Mouse (Mus musculus) cerebellum, adult 18-20 months (tissue): Measurements from ENCODE around the gene Bad.
A peak's percentile ranks its signal among the peaks of the same experiment; 100 is the strongest.

ENCODE experiments used
- DNase-seq, 2 experiments: peaks; one replicate each; pipeline ENCODE4 v3.0.0; 2021

Bad gene

DNA sequence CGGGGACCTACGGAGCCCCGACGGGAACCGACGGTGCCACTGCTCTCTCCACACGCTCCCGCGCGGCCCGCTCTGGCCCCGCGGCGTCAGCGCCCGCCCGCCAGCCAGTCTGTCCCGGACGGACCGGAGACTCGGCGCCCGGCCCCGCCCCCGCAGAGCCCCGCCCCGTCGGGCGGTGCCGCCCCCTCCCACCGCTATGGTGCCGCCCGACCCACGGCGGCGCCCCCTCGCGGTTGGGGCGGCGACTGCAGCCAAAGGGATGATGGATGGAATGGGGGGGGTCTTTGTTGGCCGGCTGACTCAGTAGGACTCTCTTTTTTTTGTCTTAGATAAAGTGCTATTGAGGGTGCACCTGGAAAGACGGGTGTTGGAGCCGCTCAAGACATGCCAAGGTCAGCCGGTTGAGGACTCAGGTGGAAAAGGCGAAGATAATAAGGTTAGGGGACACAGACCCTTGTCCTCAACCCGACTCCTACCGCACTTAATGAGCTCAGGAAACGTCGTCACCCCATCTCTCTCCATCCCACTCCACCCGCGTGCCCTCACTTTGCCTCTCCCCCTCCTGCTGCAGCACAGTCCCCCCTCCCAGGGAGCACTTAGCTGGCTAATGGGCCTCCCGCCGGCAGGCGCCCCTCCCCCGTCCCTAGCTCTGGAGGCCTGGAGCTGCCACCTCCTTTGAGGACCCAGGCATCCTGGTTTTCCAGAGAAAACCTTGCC lies 28.2 kb downstream of the Bad start:
- DNase-seq: peak in 1 of 2 experiments; percentile 47

DNA sequence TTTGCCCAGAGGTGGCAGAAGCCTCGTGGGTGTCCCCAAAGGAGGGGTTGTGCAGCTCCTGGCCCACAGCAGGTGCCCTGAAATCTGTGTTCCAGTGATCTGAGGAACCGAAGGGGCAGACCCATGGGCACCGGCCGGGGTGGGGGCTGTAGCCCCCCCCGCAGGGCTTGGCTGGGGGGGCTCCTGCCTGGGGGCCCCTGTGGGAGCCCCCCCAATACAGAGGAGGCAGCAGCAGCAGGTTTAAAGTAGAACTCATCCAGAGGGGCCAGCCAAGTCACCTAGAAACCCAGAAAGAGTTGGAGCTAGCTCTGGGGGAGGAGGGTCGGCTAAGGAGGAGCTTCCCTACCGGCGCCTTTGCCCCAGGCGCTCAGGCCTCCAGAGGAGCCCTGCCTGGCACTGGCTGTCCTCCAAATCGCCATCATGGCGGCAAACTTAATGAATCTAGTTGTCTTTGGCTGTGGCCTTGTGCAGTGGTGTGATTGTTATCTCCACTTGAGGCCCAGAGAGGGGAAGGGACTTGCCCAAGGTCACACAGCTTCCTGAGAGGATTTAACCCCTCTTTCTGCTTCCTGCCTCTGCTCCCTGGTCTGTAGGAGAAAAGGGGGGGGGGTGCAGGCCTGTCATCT lies 28.9 kb downstream of the Bad start:
- no peak for DNase-seq

DNA sequence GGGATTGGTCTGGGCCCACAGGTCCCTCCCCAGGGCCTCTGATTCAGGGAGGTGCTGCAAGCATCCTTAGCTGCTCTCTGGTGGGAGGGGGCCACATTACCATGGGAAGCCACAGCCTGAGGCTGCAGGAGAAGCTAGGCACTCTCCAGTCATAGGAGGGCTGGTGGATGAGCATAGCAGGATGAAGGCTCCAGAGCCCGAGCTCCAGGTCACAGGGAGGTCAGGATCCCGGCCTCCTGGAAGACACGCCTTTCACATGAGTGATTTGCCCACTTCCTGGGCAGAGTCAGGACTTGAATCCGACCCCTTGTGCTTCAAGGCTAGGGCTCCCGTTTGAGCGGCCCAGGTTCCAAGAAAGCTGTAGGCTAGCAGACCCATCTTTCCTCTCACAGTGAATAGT lies 30.0 kb downstream of the Bad start:
- no peak for DNase-seq

DNA sequence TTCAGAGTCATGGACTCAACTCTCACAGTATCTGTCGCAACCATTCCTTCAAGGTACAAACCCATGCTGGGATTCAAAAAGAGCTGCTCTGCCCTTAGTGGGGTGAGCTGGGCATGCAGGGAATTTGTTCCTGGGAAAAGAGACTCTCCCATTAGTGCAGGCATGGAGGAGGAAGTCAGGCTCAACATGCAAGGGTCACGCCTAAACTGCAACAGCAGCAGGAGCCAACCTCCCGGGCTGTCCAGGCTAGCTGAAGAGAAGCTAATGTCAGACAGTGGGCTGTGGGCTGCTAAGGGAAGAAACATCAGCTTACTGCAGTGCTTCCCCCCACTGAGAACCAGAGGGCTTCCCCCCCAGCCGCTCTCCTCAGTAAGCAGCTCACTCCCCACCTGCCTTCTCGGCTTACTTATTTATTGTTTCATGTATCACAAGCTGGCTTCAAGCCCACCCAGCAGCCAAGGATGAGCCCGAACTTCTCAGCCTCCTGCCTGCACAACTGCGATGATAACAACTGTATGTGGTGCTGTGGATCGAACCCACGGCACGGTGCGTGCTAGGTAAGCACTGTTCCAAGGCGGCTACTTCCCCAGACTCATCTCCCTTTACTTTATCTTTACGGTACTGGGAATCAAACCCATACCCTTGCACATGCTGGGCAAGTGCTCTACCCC lies 30.7 kb downstream of the Bad start:
- DNase-seq: no peak

DNA sequence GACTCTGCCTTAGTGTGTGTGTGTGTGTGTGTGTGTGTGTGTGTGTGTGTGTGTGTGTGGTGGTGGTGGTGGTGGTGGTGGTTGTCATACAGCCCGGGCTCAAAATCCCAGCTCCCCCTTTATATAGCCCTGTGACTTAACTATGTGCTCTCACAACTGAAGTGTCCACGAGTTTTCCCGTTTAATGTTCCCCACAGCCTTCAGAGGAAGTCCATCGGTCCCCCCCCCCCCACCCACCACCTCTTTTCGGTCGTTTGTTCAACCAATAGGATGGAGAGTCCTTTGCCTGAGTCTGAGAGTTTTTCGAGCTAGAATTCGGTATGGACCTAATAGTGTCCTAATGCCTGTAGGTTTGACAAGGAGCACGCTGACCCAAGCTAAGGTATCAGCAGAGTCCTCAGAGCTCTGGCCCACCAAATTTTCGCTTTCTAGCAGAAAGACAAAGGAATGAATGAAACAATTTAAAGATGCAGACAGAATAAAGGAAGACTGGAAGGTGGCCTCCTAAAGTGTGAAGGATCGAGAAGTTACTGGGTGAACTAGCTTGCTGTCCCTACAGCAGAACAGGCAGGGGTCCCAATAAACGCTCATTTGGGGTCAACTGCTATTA lies 32.0 kb downstream of the Bad start:
- no peak for DNase-seq

DNA sequence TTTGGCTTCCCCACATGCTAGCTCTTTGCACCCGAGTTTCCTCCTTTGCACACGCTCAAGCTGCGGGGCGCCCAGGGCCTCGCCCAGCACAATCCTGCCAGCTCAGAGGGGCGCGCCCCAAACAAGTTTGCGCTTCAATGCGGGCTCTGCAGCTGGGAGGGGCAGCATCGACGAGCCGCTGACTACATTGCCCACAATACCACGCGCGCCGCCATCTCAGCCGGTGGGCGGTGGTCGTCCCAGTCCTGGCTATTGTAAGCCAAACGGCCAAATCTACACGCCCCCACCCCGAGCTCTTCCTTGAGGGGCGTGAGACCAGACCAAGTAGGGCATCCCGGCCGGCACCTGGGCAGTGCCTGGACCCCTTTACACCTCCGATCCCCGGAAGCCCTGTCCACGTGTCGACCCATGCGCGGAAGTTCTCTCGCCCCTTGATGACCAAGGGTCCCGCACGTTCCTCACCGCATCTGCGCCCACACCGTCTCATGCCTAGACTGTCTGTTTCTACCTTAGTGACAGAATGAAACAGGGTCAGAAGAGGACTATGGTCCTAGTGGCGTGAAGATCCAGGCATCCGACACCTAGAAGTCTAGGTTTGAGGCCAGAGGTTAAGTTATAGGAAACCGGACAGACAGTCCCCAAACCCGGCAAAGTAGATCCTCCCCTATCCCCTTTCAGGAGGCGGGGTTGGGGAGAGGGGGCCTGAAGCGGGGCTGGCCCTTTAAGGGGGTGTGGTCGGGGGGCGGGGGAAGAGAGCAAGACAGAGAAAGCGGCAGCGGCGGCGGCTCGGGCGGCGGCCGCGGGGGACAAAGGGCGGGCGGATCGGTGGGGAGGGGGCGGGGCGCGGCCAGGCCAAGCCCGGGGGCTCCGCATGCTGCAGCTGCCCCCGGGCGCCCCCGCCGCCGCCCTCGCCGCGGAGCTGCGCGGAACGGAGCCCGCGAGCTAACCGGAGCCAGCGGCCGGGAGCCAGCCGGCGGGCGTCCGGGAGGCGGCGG lies 32.8 kb downstream of the Bad start, which contains the start of gene Ppp1r14b:
Gene Ppp1r14b (plus strand): TSS at position 758 of the 995 bp plus-strand sequence.
- peak; percentile 58 to 61 for DNase-seq

DNA sequence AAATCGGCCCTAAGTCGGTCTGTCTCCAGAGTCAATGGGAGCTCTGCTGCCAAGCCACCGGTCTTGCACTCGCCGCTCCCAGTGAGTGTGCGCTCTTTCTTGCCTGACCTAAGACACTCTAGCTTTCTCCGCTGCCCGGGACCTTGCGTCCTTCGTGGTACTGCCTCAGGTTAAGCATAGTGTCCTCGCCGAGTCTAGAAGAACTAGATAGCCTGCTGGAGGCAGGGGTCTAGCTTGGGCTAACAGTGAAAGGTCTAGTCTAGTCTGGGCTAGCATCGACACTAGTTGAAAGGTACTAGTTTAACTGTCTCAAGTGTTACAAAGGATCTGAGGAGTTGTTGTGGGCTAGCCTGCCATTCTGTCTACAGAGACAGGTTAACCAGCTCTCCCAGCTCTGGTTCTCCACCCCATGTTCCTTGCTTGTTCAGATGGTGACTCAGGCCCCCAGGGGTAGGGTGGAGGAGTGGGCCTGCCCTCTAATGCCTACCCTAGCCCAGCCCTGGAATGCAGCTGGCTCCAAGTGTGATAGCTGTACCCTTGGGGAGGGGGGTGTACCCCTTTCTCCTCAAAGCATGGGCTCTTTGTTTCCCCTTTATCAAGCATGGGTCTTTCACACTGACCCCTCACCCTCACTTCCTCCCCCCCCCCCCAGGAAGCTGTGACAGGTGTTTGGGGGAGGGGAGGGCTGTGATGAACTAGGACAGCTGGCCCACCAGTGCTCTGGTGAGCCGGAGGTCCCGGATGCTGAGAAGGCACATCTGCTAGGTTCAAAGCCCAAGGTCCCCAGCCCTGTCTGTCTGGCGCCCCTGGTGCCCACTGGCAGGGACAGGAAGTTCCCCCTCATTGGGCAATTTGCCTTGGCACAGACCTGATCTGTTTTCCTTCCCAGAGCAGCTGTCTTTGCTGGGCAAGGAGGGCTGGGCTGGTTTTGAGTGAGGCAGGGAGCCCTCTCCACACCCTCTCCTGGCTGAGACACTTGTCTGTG lies 34.2 kb downstream of the Bad start, which contains the start of gene Plcb3:
Gene Plcb3 (minus strand): TSS at position 934 of the 985 bp plus-strand sequence.
- DNase-seq: peak; percentile 42 to 50

DNA sequence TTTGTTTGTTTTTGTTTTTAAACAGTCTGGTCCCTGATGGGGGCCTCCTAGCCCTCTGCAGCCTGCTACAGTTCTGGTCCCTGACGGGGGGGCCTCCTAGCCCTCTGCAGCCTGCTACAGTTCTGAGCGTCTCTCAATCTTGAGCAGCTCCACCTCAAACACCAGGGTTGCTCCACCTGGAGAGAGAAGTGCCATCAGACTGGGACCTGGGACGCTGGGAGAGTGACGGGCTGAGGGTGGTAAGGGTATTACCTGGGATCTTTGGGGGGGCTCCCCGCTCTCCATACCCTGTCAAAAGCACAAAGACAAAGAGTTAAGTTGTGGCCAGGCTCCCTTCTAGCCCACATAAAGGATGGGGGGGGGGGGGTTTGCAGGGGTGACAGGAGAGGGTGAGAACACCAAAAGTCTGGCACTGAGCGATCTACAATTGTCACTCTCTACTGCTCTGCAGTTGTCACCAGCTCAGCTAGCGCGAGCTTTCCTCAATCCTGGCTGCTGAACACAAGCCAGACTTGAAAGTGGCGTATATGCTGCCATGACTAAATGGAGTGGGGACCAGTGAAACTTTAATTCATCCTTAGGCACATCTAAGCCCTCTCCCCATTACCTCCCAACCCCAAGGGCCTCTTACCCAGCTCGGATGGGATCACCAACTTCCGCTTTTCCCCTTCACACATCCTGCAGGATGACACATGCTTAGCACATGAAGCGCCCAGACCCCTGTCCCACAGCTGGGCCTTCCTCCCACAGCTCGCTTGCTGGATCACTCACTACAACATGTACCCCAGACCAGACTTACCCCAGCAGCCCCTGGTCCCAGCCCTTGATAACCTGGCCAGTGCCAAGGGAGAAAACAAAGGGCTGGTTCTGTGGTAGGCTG lies 36.3 kb downstream of the Bad start:
- no peak for DNase-seq

DNA sequence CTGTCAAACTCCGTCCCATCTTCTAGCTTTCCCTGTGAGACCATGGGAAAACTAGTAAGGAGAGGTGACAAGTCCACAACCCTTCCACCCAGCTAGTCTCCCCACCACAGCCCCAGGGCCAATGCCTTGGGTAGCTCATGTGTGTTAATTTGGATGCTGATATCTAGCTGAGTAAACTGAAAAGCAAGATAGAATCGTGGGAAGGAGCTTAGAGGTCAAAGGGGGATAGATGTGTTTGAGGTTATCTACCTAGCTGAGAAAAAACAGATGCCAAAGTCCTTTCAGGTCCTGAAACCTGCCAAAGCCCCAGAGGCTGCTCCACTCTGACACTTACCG lies 36.9 kb downstream of the Bad start:
- DNase-seq: no peak

DNA sequence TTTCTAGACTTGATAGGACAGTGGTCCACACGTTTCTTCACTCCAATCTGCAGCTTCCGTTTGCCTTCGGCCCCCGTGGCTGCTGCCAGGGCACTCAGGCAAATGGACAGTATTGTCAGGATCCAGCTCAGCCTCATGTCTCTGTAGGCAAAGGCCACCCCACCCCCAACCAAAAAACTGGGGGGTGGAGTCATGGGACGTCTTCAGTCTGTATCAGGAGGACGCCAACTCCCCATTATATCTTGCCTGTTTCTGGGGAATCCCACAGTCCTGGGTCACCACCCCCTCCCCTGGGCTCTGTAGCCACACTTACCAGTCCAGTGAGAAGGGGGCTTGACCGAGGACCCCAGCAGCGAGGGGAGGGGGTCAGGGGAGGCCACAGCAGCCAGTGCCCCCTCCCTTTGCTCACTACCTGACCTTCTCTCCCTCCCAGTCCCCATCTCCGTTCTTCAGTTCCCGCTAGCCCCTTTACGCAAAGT lies 37.4 kb downstream of the Bad start:
- DNase-seq: peak in 1 of 2 experiments; percentile 58

DNA sequence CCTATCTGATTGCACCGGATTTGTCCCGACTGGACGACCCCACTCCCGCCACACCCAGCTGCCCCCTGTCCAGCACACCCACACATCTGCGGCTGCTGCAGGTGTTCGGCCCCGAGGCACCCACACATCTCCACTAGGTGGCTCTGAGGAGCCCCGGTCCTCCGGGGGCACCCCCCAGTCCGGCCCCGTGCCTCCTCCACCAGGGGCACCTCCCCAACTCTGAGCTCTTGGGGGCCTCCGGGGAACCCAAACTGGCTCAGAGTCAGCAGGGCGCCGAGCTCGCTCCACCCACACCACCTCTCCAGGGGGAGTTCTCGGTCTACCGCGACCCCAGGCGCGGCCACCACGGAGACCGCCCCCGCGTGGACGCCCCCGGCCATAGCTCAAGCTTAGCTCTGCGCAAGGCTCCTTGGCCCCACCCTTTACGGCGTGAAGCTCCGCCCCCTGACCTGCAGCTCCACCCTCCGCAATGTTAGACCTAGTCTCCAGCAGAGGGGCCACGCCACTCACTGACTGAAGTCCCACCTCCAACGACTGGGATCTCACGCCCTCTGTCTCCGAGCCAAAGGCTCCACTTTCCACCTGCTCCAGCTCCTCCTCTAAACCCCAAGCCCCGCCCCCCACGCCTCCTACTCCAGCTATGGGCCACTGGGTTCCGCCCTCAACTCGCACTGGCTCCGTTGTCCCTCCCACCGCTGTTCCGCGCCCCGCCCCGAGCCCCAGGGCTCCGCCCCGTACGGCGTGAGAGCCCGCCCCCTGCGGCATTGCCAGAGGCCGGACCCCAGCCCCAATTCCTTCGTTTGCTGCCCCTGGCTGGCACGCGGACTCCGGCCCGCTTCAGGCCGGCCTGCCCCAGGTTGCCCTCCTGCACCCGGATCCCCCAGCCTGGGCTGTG lies 38.1 kb downstream of the Bad start:
- peak; percentile 99 for DNase-seq

DNA sequence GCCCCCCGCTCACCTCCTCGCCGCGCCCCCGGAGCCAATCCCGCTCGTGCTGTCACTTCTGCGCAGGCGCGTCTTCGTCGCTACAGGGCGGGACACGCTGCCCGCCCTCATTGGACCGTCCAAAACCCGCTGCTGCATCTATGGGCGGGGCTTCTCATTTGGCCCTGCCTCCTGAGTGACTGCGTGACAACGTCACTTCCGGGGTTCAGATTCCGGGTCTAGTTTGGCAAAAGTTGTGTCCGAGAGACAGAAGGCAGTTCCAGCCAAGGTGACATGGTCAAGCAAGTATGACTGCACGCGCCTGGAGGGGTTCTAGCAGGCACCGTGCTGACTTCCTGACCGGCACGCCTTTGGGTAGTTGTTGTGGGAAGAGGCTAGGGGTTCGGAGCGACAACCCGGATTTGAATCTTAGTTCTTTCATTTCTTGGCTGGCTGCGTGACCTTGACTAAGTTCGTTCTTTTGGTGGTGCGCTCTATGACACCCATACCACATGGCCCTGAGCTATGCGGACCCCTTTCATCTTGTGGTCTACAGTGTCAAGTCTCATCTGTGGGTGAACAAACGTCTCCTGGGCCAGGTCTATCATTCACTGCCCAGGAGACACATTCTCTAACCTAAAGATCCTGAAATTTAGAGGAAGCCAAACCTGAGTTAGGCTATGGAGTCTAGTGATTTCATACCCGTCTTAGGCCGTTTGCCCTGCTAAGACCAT lies 38.9 kb downstream of the Bad start, which contains the start of gene Fkbp2:
Gene Fkbp2 (minus strand): TSS at position 121 of the 713 bp plus-strand sequence.
- DNase-seq: peak; percentile 99

DNA sequence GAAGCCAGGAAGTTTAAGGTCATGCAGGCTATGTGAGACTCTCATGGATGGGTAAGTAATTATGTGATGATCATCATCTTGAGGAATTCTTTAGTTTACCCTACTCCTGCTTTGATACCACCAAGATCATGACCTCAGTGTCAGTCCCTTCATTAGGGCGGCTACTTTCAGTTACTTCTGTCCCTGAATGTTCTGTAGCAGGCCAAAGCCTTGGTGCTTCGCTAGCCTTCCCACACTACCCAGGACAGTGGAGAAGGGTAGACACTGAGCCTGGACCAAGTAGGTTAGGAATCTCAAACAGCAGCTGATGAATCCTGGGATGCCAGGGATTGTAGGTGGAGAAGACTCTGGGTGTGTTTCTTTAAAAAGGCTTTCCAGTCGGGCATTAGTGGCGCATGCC lies 39.8 kb downstream of the Bad start:
- no peak for DNase-seq

DNA sequence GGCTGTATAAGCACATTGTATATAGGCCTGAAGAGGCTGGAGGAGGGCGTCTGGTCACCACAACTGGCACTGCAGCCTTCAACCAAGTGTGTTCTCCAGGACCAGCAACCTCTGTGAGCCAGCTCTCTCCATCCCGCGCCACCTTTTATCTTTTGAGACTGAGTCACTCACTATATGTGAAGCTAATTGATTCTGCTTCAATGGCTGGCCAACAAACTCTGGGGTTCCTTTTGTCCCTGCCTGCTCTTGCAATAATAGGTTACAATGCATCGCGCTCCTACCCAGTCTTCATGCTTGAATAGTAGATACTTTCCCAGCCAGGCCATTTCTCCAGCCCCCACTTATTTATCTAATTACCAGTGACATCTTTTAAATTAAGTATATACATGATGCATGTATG lies 42.0 kb downstream of the Bad start:
- DNase-seq: no peak

DNA sequence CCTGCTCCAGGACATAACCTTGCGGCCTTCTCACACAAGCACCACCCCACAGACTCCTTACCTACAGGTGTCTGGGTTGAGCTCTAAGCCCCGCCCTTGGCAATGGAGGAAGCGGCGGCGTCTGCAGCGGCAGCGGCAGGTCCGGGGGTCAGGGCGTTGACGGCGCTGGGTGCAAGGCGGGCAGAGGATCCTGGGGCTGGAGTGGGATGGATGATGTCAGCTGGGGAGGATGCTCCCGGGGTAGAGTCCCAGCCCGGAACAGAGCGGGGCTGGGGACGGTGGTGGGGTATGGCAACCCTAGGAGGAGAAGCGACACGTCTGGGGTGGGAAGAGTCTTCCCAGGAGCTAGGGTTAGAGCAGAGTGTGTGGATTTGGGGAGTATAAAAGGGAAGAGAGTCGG lies 43.6 kb downstream of the Bad start:
- DNase-seq: no peak

DNA sequence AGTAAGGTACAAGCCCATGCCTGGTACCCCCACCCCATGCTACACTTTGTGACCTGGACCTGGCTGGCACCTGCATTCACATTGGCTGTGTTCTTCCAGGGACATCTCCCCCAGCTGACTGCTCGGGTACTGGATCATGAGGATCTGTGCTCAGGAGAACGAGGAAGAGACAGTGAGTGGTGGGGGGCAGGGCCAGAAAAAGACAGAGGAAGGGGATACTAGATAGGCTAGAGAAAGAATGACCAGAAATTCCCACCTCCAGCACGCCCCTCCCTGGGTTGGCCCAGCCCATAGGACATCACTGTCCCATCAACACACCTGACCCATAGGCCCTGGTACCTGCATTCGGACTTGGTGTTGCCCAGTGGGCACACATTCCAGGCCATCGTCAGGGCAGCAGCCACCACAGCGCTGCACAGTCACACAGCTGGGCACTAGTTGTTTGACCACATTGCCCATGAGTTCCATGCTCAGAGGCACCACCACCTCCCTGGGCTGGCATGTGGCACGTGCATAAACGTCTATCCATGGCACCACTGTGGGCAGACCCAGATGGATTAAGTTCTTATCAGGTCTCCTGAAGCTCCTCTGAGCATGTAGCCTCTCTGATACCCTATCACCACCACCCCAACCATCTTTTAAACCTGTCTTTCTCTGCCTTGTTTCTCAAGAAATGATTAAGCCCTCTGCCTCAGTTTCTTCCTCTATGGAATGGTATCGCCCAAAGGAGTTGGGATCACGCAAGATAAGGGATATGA lies 44.5 kb downstream of the Bad start:
- no peak for DNase-seq
